Mouse (Mus musculus) cerebellum, adult 9-11 months (tissue): ENCODE results near the gene Nek11.

Experiments
- DNase-seq: peaks from one replicate; pipeline ENCODE4 v3.0.0; 2022

The Nek11 gene

DNA sequence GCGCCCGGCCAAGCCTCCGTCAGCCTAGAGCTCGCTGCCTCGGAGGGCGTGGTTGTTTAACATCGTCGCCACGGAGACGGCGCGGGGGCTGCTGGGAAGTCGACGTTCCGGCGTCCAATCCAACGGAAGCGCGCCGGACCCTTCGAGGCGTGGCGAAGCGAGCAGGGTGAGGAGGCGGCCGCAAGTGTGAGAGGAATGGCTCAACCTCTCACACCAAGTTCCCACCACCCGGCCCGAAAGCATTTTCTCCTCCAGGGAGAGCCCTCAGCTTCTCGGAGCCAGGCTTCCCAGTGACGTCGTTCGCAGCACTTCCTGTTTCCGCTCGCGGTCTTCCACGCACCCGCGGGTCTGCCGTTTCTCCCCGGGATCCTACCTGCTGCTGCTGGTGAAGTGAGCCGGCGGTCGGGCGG, at the start of gene Nek11, which contains the start of gene Aste1:
Nek11 (minus strand) TSS at position 307 of the 410 bp plus-strand sequence.
Aste1 (plus strand) TSS at position 175 of the 410 bp plus-strand sequence.
- peak; percentile 86 for DNase-seq

DNA sequence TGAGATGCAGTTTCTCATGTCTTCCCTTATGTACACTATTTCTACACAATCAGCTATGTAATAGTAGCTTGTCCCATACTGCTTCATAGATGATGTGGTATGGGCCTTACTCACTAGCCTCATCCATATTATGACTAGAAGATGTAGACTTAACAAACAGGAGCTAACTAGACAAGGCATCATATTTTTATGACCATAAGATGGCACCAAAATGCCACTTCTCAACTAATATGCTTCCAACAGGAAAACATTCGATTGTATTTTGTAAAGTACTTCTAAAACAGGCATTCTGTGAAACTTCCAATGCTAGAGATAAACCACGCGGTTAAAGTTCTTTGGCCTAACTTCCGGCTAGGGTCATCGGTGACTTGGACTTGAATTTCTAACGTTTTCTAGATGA, 13.2 kb upstream of the Nek11 start:
- DNase-seq, result no peak

DNA sequence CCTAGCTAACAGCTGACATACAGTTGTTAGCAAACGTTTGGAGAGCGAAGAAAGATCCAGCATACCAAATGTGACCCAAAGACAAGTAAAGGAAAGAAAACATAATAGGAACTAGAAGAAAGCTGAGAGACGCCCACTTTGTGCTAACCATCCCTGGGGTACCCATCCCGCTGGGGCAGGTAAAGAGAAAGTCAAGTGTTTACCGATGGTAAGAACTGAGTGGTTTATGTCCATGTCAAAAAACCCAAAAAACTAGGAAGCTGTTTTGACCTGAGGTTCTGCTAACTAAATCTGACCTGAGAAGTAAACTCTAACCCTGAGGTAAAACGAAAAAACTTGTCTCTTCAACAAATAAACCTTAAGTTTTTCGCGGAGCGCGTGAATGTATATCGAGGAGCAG, 604 bp downstream of the Nek11 start:
- DNase-seq, result no peak

DNA sequence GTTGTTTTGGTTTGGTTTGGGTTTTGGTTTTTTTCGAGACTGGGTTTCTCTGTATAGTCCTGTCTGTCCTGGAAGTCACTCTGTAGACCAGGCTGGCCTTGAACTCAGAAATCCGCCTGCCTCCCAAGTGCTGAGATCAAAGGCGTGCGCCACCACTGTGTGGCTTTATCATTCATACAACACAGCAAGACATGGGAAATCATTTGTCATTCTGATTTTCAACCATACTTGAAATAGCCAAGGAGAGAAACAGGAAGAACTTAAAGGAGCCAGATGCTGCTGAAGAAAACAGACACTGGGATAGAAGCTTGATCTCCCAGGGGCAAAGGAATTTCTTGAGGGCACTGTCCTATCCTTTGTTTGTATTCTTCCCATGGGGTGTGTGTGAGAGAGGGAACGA, 4.7 kb downstream of the Nek11 start:
- no peak for DNase-seq

DNA sequence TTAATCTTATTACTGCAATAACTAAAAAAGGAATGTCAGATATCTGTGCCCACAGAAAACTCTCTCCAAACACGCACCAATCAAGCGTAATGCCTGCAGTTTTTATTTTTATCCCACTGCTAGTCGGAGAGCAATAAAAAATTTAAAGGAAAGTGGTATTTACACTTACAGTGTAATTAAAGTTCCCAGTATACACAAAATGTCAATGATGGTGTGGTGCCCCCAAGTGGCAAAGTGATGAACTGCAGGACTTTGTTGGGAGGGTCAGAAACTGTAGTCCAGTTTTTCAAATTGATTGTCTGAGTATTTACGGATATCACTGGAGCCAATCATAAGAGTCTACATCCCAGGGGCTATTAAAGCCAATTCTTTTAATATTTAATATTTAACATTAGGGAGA, 6.0 kb downstream of the Nek11 start:
- peak; percentile 21 for DNase-seq

DNA sequence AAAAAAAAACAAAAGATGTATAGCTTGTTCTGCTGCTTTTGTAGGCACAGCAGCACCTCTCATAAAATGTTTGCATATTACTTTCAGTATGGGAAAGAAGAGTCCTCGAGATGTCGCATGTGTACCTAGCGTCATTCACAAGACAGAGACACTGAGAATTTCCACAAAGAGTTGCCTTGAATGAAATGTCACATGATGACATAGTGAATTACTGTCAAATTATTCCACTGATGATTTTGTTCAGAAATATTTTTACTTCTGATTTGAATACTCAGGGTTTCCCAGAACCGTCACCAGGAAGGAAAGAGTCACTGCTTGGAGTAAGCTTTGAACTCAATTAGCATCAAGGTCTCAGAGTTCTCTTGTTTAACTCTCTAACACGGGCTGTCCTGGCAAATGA, 7.9 kb downstream of the Nek11 start:
- DNase-seq, result no peak

DNA sequence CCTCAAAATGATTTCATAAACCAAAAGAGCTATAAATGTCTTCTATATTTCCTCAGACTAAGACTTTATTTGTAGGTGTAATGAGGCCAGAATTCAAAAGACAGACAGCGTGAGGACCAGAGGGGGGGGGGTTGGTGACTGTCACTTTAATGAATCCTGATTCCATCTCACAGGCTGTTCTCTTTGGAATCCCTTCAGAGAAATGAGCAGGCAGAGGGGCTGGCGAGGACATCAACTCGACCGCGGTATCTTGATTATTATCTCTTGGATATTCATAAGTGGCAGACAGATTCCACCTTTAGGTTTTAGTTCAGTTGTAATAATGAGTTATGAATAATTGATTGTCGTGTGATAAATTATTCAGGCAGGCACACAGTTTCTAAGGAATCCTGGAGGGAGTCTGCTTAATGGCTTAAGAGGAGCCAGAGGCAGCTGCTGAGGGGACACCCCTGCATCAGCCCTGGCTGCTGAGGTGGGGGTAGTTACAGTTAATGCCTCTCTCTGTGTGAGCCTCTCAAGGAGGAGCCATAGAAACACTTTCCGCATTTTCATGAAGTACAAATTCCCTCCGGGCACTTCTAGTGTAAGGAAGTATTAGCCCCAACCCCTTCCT, 15.7 kb downstream of the Nek11 start:
- no peak for DNase-seq

DNA sequence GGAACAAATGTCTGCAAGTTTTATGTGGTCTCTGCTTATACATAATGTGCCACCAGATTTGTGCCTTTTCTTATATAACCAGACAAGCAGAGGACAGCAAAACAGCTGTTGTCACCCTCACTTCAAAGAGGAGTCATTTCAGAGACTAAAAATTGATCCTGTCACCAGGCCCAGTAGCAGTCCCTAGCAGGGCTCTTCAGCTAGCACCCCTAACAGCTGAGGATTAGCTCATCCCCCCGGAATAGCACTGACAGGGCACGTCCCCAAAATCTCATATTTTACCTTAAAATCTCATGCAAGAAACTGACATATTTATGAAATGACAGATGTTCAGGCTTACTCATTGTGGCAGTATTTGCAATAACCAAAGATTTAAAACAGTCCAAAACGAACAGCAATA, 17.7 kb downstream of the Nek11 start:
- no peak for DNase-seq

DNA sequence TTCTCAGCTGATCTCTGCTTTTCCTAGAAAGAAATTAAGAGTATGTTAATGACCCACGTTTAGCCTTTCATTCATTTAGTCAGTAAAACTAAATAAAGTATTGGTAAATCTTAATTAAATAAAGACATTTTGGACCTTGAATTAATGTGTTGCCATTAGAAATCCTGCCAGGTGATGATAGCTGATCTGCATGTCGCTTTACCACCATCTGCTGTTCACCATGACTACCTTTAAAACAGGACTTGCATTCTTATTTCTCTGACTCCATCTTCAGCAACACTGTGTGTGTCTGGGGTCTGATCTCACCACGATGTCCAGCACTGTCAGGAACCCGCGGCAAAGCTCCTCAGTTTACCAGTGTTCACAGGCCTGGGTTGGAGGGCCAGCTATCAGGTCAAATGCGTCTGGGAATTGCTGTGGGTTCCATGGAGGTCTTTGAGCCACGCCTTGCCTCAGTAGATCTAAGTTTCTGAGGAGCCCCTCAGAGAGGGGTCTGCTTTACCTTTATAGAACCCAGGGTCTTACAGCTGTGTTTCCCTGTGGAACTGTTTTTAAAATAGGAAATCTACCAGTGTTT, 18.3 kb downstream of the Nek11 start:
- DNase-seq, result no peak

DNA sequence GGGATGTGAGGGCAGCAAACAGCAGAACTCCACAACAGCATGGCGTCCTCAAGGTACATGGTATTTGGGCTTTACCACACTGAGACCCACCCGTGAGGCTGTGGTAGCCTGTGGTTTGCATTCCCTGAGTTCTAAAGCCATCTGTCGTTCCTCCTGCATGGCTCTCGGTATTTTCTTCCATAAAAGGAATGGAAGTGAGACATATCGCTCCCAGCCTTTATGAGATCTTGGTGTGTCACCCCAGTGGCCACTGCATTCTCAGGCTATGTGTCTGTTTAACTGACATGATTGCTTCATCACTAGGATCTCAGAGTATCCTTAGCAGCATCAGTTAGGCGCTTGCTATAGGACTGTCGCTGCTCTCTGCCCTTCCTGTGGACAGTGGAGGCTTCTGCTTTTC, 18.9 kb downstream of the Nek11 start:
- no peak for DNase-seq

DNA sequence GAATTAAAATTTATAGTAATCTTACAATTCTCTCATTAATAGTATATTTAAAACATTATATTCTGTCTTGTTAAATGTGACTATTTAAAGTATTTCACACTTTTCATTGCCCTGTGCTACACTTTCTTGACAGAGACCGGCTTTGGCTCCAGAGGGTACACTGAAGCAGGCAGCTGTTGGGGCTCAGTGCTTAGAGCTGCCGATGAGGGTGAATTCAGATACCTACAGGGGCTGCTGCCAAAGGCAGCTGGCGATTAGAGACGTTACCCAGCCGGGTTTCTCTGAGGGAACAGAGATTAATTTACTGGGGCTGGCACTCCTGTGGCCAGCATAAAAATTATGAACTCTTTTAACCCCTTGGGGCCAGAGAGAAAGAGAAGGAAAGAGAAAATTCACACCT, 21.0 kb downstream of the Nek11 start:
- no peak for DNase-seq

DNA sequence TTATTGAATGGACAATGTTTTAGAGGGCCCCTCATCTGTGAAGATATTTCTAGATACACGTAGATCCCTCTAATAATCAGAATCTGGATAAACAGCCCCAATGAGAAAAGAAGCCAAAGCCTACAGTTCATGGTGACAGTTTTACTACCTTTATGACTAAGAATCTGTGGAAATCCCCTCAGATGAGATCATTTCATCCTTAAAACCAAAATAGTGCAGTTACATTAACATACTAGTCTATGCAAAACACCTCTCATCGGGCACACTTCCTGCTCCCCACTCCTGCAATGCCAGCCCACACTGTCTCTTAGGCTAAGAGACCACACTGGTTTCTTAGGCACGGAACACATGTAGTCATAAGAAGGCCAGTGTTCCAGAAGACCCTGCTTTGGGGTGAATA, 26.7 kb downstream of the Nek11 start:
- no peak for DNase-seq

DNA sequence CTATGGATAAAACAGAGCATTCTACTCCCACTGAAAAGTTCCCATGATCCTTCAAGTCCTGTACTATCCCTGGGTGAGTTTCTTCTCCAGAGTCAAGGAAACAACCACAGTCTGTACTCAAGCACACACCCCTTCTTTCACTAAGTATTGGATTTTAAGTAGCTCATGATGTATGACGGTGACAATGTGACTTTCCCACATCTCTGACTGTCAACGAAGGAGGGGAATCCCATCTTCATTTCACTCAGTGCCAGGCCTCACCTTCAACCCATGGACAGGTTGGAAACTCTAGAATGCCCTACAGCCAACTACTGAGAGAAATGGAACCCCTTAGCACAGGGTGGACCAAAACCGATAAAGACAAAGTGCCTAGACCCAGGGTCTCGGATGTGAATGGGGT, 29.1 kb downstream of the Nek11 start:
- DNase-seq, result no peak

DNA sequence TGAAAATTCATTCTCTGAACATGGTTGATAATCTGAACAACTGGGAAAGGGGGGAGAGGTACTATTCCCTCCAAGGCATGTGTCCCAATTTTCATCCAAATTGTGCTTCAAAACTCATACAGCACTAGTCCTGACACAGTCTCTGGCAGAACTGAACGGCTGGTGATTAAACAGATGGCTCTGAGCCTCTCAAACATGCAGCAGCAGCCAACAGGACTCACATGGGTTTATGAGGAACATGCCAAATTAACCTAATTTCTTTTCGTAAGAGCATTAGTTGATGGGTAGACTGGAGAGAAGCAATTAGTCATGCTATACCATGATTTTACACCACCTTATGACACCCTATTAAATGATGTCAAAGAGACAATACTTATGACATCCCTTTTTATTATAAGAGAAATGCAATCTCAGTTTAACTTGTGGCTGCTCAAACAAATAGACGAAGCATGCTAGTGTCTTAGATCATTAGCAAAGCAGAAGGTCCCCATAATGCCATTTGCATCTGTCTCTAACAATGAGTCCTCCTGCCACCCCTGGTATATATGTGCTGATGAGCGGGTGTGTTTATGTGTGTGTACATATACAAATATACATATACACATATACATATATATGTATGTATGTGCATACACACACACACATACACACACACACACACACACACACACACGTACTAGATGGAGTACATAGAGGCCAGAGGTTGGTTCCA, 31.6 kb downstream of the Nek11 start:
- DNase-seq, result no peak

DNA sequence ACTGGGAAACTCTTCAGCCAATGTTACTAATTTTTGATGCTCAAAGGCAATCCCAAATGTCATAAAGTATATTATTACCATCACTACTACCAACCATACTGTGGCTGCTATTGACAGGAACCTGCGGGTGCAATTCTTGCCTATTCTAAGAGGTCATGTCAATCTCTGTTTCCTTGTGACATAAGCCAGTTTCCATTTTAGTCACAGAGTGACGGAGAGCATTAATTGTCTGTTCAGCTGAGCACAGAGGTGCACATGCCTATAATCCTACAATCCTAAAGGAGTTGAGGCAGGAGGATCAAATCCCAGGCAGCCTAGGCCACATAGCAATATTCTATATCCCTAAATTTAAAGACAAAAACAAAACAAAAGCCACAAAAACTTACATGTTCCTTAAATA, 33.1 kb downstream of the Nek11 start:
- no peak for DNase-seq

DNA sequence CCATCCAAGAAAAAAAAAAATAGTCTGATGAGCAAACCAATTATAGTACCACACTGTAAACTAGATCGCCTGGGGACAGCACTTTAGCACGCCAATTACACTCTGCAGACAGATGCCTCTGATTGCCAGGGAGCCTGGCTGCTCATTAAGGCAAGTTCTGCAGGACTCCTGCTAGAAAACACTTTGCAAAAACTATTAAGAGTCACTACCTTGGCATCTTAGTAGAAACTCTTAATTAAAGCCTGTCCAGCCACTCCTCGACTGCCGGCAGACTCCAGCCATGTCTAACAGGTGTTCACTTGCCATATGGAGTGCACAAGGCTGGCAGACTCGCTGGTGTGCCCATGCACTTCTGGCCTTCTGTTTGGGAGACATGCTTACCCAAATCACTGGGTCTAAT, 46.3 kb downstream of the Nek11 start:
- no peak for DNase-seq

DNA sequence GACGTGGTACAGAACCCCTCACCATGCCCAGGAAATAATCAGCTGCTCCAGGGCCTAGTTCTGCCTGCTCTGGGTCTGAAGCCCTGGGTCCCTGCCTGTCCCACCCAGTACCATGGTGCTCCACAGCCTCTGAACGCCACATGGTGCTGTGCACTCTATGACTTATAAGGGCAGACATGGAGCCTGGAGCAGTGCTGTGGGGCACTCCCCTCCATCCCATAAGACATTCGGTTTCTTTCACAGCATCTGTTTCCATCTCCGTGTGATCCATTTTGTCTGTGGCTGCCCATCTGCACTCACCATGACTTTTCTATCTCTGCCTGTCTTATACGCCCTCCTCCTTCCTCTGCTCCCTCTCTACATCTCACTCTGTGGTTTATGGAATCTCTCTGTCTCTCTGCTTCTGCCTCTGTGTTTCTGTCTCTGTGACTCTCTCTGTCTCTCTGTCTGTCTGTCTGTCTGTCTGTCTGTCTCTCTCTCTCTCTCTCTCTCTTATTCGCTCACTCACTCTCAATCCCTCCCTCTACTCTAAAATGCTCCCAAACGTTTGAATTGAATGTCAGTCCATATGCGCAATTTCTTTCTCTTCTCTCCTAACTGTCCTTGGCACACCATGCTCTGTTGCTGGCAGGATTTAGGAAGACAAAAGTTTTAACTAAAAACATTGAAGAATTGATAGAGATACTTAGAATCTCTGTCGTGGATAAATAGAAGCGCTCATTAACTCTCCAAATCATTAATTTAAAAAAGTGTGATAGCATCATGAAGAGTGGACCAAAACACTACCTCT, 46.9 kb downstream of the Nek11 start:
- no peak for DNase-seq

DNA sequence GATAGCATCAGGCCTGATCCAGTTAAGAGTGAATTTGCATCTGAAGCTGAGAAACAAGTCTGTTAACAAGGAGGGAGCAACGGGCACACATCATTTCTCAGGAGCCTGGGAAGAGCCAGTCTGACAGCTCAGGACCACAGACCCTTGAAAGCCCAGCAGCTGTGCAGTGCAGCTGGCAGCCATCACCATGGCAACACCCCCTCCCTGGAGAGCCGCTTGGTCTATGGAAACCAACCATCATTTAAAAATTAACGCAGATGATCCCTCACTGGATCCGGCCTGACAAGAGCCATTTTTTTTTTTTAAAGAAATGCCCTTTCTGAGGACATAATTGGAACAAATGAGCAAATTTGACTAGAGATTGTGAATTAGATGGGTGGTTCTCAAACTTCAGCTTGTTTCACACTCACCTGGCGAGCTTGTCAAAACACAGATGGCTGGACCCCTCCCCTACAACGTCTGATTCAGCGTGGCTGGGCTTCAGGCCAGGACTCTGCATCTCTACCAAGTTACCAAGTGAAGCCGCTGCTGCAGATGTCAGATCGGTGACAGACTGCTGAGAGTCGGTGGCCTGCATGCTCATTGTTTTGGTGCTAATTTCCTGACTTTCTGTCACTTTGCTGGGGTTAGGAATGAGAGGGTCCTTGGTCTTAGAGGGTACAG, 52.2 kb downstream of the Nek11 start:
- no peak for DNase-seq

DNA sequence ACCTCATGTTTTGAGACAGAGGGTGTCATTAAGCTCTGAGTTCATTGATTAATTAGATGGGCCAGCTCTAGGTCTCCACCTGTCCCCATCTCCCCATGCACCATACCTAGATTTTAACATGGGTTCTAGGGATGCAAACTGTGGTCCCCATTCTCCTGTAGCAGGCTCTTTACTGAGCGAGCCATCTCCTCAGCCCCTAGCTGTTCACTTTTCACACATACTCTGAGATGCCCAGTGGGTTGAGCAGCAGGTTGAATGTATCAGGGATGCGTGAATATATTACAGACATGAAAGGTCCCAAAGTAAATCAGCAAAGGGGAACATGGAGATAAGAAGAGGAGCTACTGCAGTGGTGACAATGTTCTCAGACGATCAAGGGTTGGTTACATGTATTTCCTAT, 52.8 kb downstream of the Nek11 start:
- no peak for DNase-seq

DNA sequence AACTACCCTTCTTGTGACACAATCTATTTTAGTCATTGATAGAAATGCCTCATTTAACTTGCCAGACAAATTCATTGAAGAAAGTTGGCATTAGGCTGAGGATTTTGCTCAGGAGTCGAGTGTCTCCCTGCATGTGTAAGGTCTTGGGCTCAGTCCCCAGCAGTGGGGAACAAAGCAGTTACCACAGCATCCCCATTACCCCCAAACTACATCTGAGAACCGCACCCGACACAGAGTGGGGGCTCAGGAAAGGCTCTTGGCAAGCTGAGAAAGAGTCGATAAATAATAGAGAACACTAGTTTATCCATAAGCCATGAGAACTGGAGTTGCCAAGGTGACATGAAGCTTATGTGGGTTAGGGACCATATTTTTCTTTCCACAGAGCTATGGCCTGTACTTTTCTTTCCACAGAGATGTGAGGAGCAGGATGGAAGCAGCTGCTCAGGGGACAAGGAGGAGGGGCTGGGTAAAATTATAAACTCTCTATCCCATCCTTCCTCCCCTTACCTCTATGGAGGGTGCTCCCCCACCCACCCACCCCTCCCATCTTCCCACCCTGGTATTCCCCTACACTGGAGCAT, 62.8 kb downstream of the Nek11 start:
- no peak for DNase-seq

DNA sequence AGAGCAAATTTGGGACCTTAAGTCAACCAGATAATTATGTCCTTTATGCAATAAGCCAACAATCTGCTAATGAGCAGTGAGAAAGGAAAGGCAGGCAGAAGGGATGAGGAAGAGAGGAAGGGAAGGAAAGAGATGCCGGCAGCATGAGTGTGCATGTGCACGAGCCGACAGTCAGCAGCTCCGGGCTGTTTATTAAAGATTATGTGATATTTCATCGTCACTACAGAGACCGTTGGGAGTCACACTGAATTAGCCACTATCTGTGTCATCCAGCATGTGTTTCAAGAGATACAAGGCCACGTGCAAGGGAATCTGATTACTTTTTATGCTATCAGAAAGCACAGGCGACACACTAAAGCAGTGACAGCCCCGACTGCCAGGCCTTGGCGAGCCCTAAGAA, 73.5 kb downstream of the Nek11 start:
- no peak for DNase-seq

DNA sequence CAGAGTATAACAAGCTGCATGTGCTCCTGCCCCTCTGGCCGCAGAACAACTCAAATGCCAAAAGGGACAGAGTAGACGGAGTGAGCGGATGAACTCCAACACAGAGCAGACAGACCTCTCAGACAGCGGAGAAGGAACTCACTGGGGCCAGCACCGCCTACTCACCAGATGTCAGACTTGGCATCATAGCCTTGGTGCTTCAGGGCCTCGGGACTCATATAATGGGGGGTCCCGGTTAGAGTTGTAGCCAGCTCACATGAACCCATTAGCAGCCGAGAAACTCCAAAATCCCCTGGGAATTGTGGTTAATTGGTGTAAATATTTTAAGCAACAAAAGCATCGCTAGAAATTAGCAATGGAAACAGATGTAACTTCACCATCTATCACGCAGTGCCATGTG, 82.1 kb downstream of the Nek11 start:
- DNase-seq, result no peak

DNA sequence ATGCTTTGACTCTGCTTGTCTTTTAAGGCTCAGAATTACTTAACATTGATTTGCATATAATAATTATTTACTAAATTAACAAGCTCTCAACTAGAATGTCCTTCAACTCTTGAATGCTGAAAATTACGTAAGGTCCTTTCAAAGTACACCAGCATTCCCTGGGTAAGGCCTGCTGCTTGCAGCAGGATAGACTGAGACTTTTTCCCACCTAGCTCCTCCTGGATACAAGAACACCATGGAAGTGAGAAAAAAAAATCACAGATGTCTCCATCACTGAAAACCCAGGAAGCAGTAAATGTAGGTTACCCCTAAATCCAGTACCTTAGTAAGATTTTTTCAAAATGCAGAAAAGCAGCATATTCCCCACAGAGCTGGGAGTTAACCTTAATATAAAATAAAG, 82.6 kb downstream of the Nek11 start:
- no peak for DNase-seq
